Mouse (Mus musculus) cerebellum, adult 2 months (tissue): Measurements from ENCODE around the gene Nav3.

Source experiments
- CTCF ChIP-seq: fragments of 200-500 bp; IDR thresholded peaks from 2 replicates; pipeline ENCODE4 v1.5.1; 2011; ENCODE audit warnings: low read depth, mild to moderate bottlenecking, control low read depth, low read length, moderate library complexity, borderline replicate concordance; ENCODE audit not compliant: insufficient read depth
- POLR2A ChIP-seq: fragments of 200-500 bp; IDR thresholded peaks from 2 replicates; pipeline ENCODE4 v1.6.1; 2011; ENCODE audit warnings: low read length, control low read depth, borderline replicate concordance; ENCODE audit not compliant: insufficient read depth

DNA sequence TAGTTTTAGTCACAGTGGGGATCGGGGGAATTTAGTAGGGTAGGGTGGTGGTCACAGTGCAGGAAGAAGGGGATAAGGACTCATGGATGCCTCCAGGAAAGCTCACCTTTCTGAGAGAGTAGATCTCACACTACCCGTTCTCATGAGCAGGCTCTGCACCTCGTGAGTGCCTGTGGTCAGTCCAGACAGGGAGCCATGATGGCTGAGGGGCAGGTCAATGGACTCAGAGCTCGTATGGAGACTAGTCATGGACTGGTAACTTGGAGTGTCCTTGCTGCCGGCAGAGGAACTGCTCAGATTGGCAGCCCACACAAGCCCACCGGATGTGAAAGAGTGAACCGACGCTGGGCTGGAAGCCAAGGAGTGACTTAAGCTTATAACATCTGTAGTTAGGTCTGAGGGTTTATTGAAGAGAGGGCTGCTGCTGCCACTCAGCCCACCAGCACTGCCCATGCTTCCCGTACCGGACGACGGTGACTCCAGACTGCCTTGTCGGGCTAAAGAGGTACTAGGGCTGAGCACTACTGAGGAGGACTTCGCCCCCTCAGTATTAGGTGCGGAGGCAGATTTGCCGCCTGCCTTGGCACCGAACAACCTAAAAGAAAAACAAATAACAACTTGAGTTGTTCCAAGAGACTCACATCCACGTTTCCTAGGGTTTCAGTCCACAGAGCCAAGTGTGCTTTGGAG lies 691.4 kb downstream of the Nav3 start:
- TF ChIP-seq CTCF (no peak), POLR2A (no peak)
